Comparison of ENCODE assay signal across 8 mouse cellular contexts in genomic region chr6:73314923-73315603, GRCm38 (mm10).
DNase-seq lines count a peak whose midpoint lies in the region; ATAC-seq and TF ChIP-seq lines count a peak whose summit lies in the region.

No protein-coding gene starts in this region.

- H3K4me2 ChIP-seq in embryonic facial prominence, embryonic 11.5 days (ENCODE audit: low read depth, low read length): peak overlapping the region; percentile 56
- H3K4me2 ChIP-seq in heart, embryonic 12.5 days: peak overlapping the region; percentile 74
- H3K4me2 ChIP-seq in kidney, embryonic 15.5 days: peak overlapping the region; percentile 73
- H3K4me2 ChIP-seq in liver, embryonic 14.5 days (ENCODE audit: low read depth): peak overlapping the region; percentile 47

- TF ChIP-seq CTCF in liver, embryonic 14.5 days (IDR thresholded peaks at IDR 0.05; ENCODE audit: low read depth): no peak
- TF ChIP-seq CTCF in thymus, adult 2 months (IDR thresholded peaks at IDR 0.05; ENCODE audit: borderline replicate concordance, control insufficient read depth, extremely low read depth, insufficient read depth, low read length, poor library complexity): no peak

- under 1% methylated on average over 17 of the region's 17 CpGs for WGBS in embryonic facial prominence, embryonic 11.5 days
- WGBS in heart, embryonic 12.5 days: under 1% methylated on average over 17 of the region's 17 CpGs
- under 1% methylated on average over 17 of the region's 17 CpGs for WGBS in kidney, embryonic 15.5 days
- 2% methylated on average over 17 of the region's 17 CpGs for WGBS in liver, embryonic 14.5 days (ENCODE audit: insufficient replicate concordance)
- 1% methylated on average over 17 of the region's 17 CpGs for WGBS in thymus, adult 2 months

- DNase-seq in 416B (ENCODE audit: low read depth): peak; percentile 36
- DNase-seq in adrenal gland, adult 2 months: peak; percentile 78
- peak; percentile 97 for DNase-seq in embryonic facial prominence, embryonic 11.5 days (ENCODE audit: low spot score)
- no peak for DNase-seq in liver, embryonic 14.5 days (ENCODE audit: low read depth in 3 of 3, low spot score in 3 of 3)
- DNase-seq in neural tube, embryonic 10.5 days (ENCODE audit: extremely low spot score, low spot score): peak; percentile 87
- DNase-seq in thymus, adult 2 months: peak; percentile 14

- H3K9me3 ChIP-seq in embryonic facial prominence, embryonic 11.5 days (replicated peaks; ENCODE audit: control insufficient read depth, low read length): no peaks in the 10 kb centered on the region
- H3K9me3 ChIP-seq in heart, embryonic 12.5 days (replicated peaks): no peaks in the 10 kb centered on the region
- H3K9me3 ChIP-seq in kidney, embryonic 15.5 days (replicated peaks): no peaks in the 10 kb centered on the region
- H3K9me3 ChIP-seq in liver, embryonic 14.5 days (ENCODE audit: control insufficient read depth, low read length): no peaks in the 10 kb centered on the region

- TF ChIP-seq EP300 in liver, embryonic 14.5 days (IDR thresholded peaks at IDR 0.05; ENCODE audit: low read depth): no peak

- peak overlapping the region; percentile 41 for H3K4me3 ChIP-seq in embryonic facial prominence, embryonic 11.5 days (ENCODE audit: low read depth, low read length)
- H3K4me3 ChIP-seq in heart, embryonic 12.5 days: peak overlapping the region; percentile 49
- H3K4me3 ChIP-seq in kidney, embryonic 15.5 days (replicated peaks): peak overlapping the region; percentile 57
- peak overlapping the region; percentile 17 to 44; a peak in 2 of 4 replicates for H3K4me3 ChIP-seq in liver, embryonic 14.5 days (ENCODE audit: insufficient read depth in 1 of 2, low read depth in 2 of 2, low read length in 2 of 2)
- no peak overlapping the region for H3K4me3 ChIP-seq in thymus, adult 2 months (ENCODE audit: control insufficient read depth, insufficient read depth, low read length)

- no peak for TF ChIP-seq POLR2A in thymus, adult 2 months (IDR thresholded peaks at IDR 0.05; ENCODE audit: control insufficient read depth, extremely low read depth, insufficient read depth, low read length, poor library complexity)

- H3K36me3 ChIP-seq in embryonic facial prominence, embryonic 11.5 days (replicated peaks; ENCODE audit: control insufficient read depth, insufficient read depth, low read depth, low read length): no peaks in the 10 kb centered on the region
- H3K36me3 ChIP-seq in heart, embryonic 12.5 days: no peaks in the 10 kb centered on the region
- H3K36me3 ChIP-seq in kidney, embryonic 15.5 days: no peaks in the 10 kb centered on the region
- no peaks in the 10 kb centered on the region for H3K36me3 ChIP-seq in liver, embryonic 14.5 days (replicated peaks; ENCODE audit: control insufficient read depth, insufficient read depth, low read depth)
- H3K36me3 ChIP-seq in thymus, adult 2 months (ENCODE audit: control insufficient read depth, insufficient read depth, low read length): no peaks in the 10 kb centered on the region

- H3K27ac ChIP-seq in embryonic facial prominence, embryonic 11.5 days (replicated peaks; ENCODE audit: low read depth, low read length): peak overlapping the region; percentile 63; the same call in 1 of the 2 replicates
- H3K27ac ChIP-seq in heart, embryonic 12.5 days (ENCODE audit: poor library complexity, severe bottlenecking): peak overlapping the region; percentile 37
- H3K27ac ChIP-seq in kidney, embryonic 15.5 days: peak overlapping the region; percentile 86
- H3K27ac ChIP-seq in liver, embryonic 14.5 days: no peak overlapping the region
- H3K27ac ChIP-seq in thymus, adult 2 months (ENCODE audit: control insufficient read depth, insufficient read depth, low read length): no peak overlapping the region

- no peaks in the 10 kb centered on the region for H3K27me3 ChIP-seq in embryonic facial prominence, embryonic 11.5 days (ENCODE audit: control insufficient read depth, insufficient read depth, low read length)
- no peaks in the 10 kb centered on the region for H3K27me3 ChIP-seq in heart, embryonic 12.5 days (replicated peaks)
- H3K27me3 ChIP-seq in kidney, embryonic 15.5 days: 0 out of 2 replicates have a peak, but pooled peaks cover 3% of the 10 kb centered on the region
- H3K27me3 ChIP-seq in liver, embryonic 14.5 days (ENCODE audit: control insufficient read depth, insufficient read depth, low read length): no peaks in the 10 kb centered on the region
- no peaks in the 10 kb centered on the region for H3K27me3 ChIP-seq in thymus, adult 2 months (ENCODE audit: control insufficient read depth, insufficient read depth, low read length)

- no peaks in the 10 kb centered on the region for H3K4me1 ChIP-seq in embryonic facial prominence, embryonic 11.5 days (ENCODE audit: control insufficient read depth, insufficient read depth, low read length)
- H3K4me1 ChIP-seq in heart, embryonic 12.5 days (replicated peaks): peaks cover 7% of the 10 kb centered on the region; the same call in 1 of the 2 replicates
- H3K4me1 ChIP-seq in kidney, embryonic 15.5 days: peaks cover 12% of the 10 kb centered on the region; the same call in 1 of the 2 replicates
- no peaks in the 10 kb centered on the region for H3K4me1 ChIP-seq in liver, embryonic 14.5 days (replicated peaks; ENCODE audit: control insufficient read depth in 2 of 2, insufficient read depth in 2 of 2, low read length in 1 of 2)
- H3K4me1 ChIP-seq in thymus, adult 2 months (replicated peaks; ENCODE audit: control insufficient read depth, insufficient read depth, low read length): peaks cover 6% of the 10 kb centered on the region; the same call in 1 of the 2 replicates

- ATAC-seq in embryonic facial prominence, embryonic 11.5 days (replicated peaks; ENCODE audit: insufficient number of reproducible peaks, low FRiP score, low TSS enrichment, low read depth): peak; percentile 91
- peak; percentile 79 for ATAC-seq in heart, embryonic 12.5 days (ENCODE audit: insufficient number of reproducible peaks, low FRiP score)
- ATAC-seq in kidney, embryonic 15.5 days (replicated peaks; ENCODE audit: low FRiP score): peak; percentile 90
- no peak for ATAC-seq in liver, embryonic 14.5 days (ENCODE audit: insufficient read depth)

- H3K9ac ChIP-seq in embryonic facial prominence, embryonic 11.5 days (replicated peaks; ENCODE audit: low read length): peak overlapping the region; percentile 53
- H3K9ac ChIP-seq in heart, embryonic 12.5 days: peak overlapping the region; percentile 70
- H3K9ac ChIP-seq in kidney, embryonic 15.5 days: peak overlapping the region; percentile 44
- no peak overlapping the region for H3K9ac ChIP-seq in liver, embryonic 14.5 days (replicated peaks)

Comparison
In these comparisons a context has a peak if more than half of its experiments do, and no peak if none do; other contexts are left out.
1. DNase-seq: peak in 416B (single experiment), adrenal gland, adult 2 months (single experiment), embryonic facial prominence, embryonic 11.5 days (single experiment), neural tube, embryonic 10.5 days (single experiment) and thymus, adult 2 months (single experiment); none in liver, embryonic 14.5 days (0 of 3).
2. H3K27ac ChIP-seq: peak in embryonic facial prominence, embryonic 11.5 days (single experiment), heart, embryonic 12.5 days (single experiment) and kidney, embryonic 15.5 days (single experiment); none in liver, embryonic 14.5 days (single experiment) and thymus, adult 2 months (single experiment).
3. Peak in every context shown above with its lines, with median percentiles within 50 percentile points of each other: H3K4me2 ChIP-seq.